Mouse (Mus musculus): ENCODE measurements around the gene Cnbd2. TPM values are rescaled to one million over a fixed set of nuclear protein-coding genes. Genes with fewer than 3 reads are reported as not detected.
"Not testable (repeated sequence)": the region's sequence is repeated elsewhere in the genome, so short reads cannot be mapped to it uniquely, and the experiment has no call there.

The Cnbd2 gene
- polyA plus RNA-seq, 1 experiment from 2014 or later = 2.3 TPM

- no peak overlapping the region for H3K4me3 ChIP-seq
- H3K9me3 ChIP-seq = no peaks in the 10 kb centered on the region
- 39% methylated on average over 7 of the region's 7 CpGs for WGBS
- H3K27ac ChIP-seq = no peak overlapping the region
- DNase-seq (ENCODE audit: low spot score) = no peak
- no peaks in the 10 kb centered on the region for H3K4me1 ChIP-seq
- no peaks in the 10 kb centered on the region for H3K36me3 ChIP-seq
- H3K27me3 ChIP-seq (ENCODE audit: insufficient read depth, poor library complexity, severe bottlenecking) = no peaks in the 10 kb centered on the region
These were observed 41.2 kb downstream of the Cnbd2 start for GRCm38 (mm10) chr2:156353265-156353692.

GRCm38 (mm10) chr2:156356031-156356430 lies 43.9 kb downstream of the Cnbd2 start:
- Histone ChIP-seq H3K4me3 (no peak overlapping the region), H3K4me1 (no peaks in the 10 kb centered on the region), H3K9me3 (no peaks in the 10 kb centered on the region), H3K27ac (no peak overlapping the region), H3K27me3 (ENCODE audit: insufficient read depth, poor library complexity, severe bottlenecking) (no peaks in the 10 kb centered on the region), H3K36me3 (no peaks in the 10 kb centered on the region)
- no peak for DNase-seq (ENCODE audit: low spot score)
- WGBS = 79% methylated on average over 7 of the region's 7 CpGs

GRCm38 (mm10) chr2:156368465-156368864 lies 56.4 kb downstream of the Cnbd2 start:
- H3K36me3 ChIP-seq = no peaks in the 10 kb centered on the region
- no peak overlapping the region for H3K27ac ChIP-seq
- WGBS = 66% methylated on average over 3 of the region's 3 CpGs
- H3K4me3 ChIP-seq = no peak overlapping the region
- no peak for DNase-seq (ENCODE audit: low spot score)
- no peaks in the 10 kb centered on the region for H3K4me1 ChIP-seq
- no peaks in the 10 kb centered on the region for H3K9me3 ChIP-seq
- 0 out of 2 replicates have a peak, but pooled peaks cover 7% of the 10 kb centered on the region for H3K27me3 ChIP-seq (ENCODE audit: insufficient read depth, poor library complexity, severe bottlenecking)

GRCm38 (mm10) chr2:156370896-156371295 lies 58.8 kb downstream of the Cnbd2 start:
- 73% methylated on average over 7 of the region's 7 CpGs for WGBS
- H3K27ac ChIP-seq = no peak overlapping the region
- H3K4me3 ChIP-seq = no peak overlapping the region
- no peaks in the 10 kb centered on the region for H3K9me3 ChIP-seq
- no peaks in the 10 kb centered on the region for H3K4me1 ChIP-seq
- H3K36me3 ChIP-seq = no peaks in the 10 kb centered on the region
- H3K27me3 ChIP-seq (ENCODE audit: insufficient read depth, poor library complexity, severe bottlenecking) = no peaks in the 10 kb centered on the region
- no peak for DNase-seq (ENCODE audit: low spot score)

GRCm38 (mm10) chr2:156376956-156377355 lies 64.9 kb downstream of the Cnbd2 start:
- Histone ChIP-seq H3K27ac (no peak overlapping the region), H3K4me1 (no peaks in the 10 kb centered on the region), H3K36me3 (no peaks in the 10 kb centered on the region), H3K27me3 (ENCODE audit: insufficient read depth, poor library complexity, severe bottlenecking) (0 out of 2 replicates have a peak, but pooled peaks cover 3% of the 10 kb centered on the region), H3K9me3 (no peaks in the 10 kb centered on the region), H3K4me3 (no peak overlapping the region)
- 78% methylated on average over 7 of the region's 7 CpGs for WGBS
- DNase-seq (ENCODE audit: low spot score) = no peak

GRCm38 (mm10) chr2:156379929-156380328 lies 67.8 kb downstream of the Cnbd2 start:
- Histone ChIP-seq H3K36me3 (no peaks in the 10 kb centered on the region), H3K4me1 (no peaks in the 10 kb centered on the region), H3K27me3 (ENCODE audit: insufficient read depth, poor library complexity, severe bottlenecking) (0 out of 2 replicates have a peak, but pooled peaks cover 3% of the 10 kb centered on the region), H3K27ac (no peak overlapping the region), H3K4me3 (no peak overlapping the region), H3K9me3 (no peaks in the 10 kb centered on the region)
- WGBS = 84% methylated on average over 10 of the region's 10 CpGs
- DNase-seq (ENCODE audit: low spot score) = no peak

- DNase-seq (ENCODE audit: low spot score) = no peak
- H3K9me3 ChIP-seq = no peaks in the 10 kb centered on the region
- H3K4me1 ChIP-seq = no peaks in the 10 kb centered on the region
- WGBS = 74% methylated on average over 4 of the region's 4 CpGs
- H3K27ac ChIP-seq = no peak overlapping the region
- H3K4me3 ChIP-seq = no peak overlapping the region
- no peaks in the 10 kb centered on the region for H3K36me3 ChIP-seq
- H3K27me3 ChIP-seq (ENCODE audit: insufficient read depth, poor library complexity, severe bottlenecking) = 0 out of 2 replicates have a peak, but pooled peaks cover 3% of the 10 kb centered on the region
These were observed 69.3 kb downstream of the Cnbd2 start for GRCm38 (mm10) chr2:156381350-156381749.

GRCm38 (mm10) chr2:156392461-156393154 lies 80.5 kb downstream of the Cnbd2 start:
- not testable (repeated sequence) for H3K9me3 ChIP-seq; H3K36me3 ChIP-seq; H3K27me3 ChIP-seq (ENCODE audit: insufficient read depth, poor library complexity, severe bottlenecking)
- peak overlapping the region; percentile 83 for H3K27ac ChIP-seq
- WGBS = 0% methylated on average over 18 of the region's 63 CpGs
- peak; percentile 91 for DNase-seq (ENCODE audit: low spot score)
- peaks cover 18% of the 10 kb centered on the region for H3K4me1 ChIP-seq
- H3K4me3 ChIP-seq = peak overlapping the region; percentile 54

GRCm38 (mm10) chr2:156393155-156393828 lies 81.2 kb downstream of the Cnbd2 start:
- Histone ChIP-seq H3K4me1 (peaks cover 18% of the 10 kb centered on the region), H3K36me3 (no peaks in the 10 kb centered on the region), H3K4me3 (peak overlapping the region; percentile 54), H3K9me3 (no peaks in the 10 kb centered on the region), H3K27ac (peak overlapping the region; percentile 83), H3K27me3 (ENCODE audit: insufficient read depth, poor library complexity, severe bottlenecking) (no peaks in the 10 kb centered on the region)
- 69% methylated on average over 5 of the region's 5 CpGs for WGBS
- DNase-seq (ENCODE audit: low spot score) = no peak

- 92% methylated on average over 4 of the region's 4 CpGs for WGBS
- Histone ChIP-seq H3K27me3 (ENCODE audit: insufficient read depth, poor library complexity, severe bottlenecking) (no peaks in the 10 kb centered on the region), H3K9me3 (no peaks in the 10 kb centered on the region), H3K36me3 (no peaks in the 10 kb centered on the region), H3K27ac (no peak overlapping the region), H3K4me3 (no peak overlapping the region), H3K4me1 (peaks cover 18% of the 10 kb centered on the region)
- no peak for DNase-seq (ENCODE audit: low spot score)
These were observed 82.2 kb downstream of the Cnbd2 start for GRCm38 (mm10) chr2:156394282-156394681.

GRCm38 (mm10) chr2:156396096-156396495 lies 84.0 kb downstream of the Cnbd2 start:
- no peak overlapping the region for H3K27ac ChIP-seq
- H3K27me3 ChIP-seq (ENCODE audit: insufficient read depth, poor library complexity, severe bottlenecking) = no peaks in the 10 kb centered on the region
- DNase-seq (ENCODE audit: low spot score) = no peak
- H3K4me3 ChIP-seq = no peak overlapping the region
- H3K4me1 ChIP-seq = peaks cover 22% of the 10 kb centered on the region
- WGBS = 65% methylated on average over 2 of the region's 2 CpGs
- H3K36me3 ChIP-seq = no peaks in the 10 kb centered on the region
- no peaks in the 10 kb centered on the region for H3K9me3 ChIP-seq

- Histone ChIP-seq H3K9me3 (no peaks in the 10 kb centered on the region), H3K27ac (no peak overlapping the region), H3K27me3 (ENCODE audit: insufficient read depth, poor library complexity, severe bottlenecking) (no peaks in the 10 kb centered on the region), H3K4me1 (peaks cover 28% of the 10 kb centered on the region), H3K36me3 (no peaks in the 10 kb centered on the region), H3K4me3 (no peak overlapping the region)
- no peak for DNase-seq (ENCODE audit: low spot score)
- WGBS = 83% methylated on average over 7 of the region's 7 CpGs
These were observed 85.9 kb downstream of the Cnbd2 start for GRCm38 (mm10) chr2:156397988-156398387.

GRCm38 (mm10) chr2:156399485-156399884 lies 87.4 kb downstream of the Cnbd2 start:
- Histone ChIP-seq H3K36me3 (no peaks in the 10 kb centered on the region), H3K9me3 (no peaks in the 10 kb centered on the region), H3K27me3 (ENCODE audit: insufficient read depth, poor library complexity, severe bottlenecking) (no peaks in the 10 kb centered on the region), H3K4me1 (peaks cover 23% of the 10 kb centered on the region), H3K4me3 (no peak overlapping the region), H3K27ac (no peak overlapping the region)
- no peak for DNase-seq (ENCODE audit: low spot score)
- WGBS = 67% methylated on average over 1 of the region's 1 CpGs
